Mouse (Mus musculus) splenic B cell, adult 2 months (primary cell): ENCODE measurements around the gene Rimbp2.
"Not testable (repeated sequence)": the region's sequence is repeated elsewhere in the genome, so short reads cannot be mapped to it uniquely, and the experiment has no call there.

Experiments
- DNase-seq: peaks from one replicate; pipeline ENCODE4 v3.0.0-alpha.2; 2011; ENCODE audit warnings: low read depth, low spot score
- H3K27me3 ChIP-seq: 2 replicates; pipeline ENCODE4 v1.6.1; 2012; ENCODE audit warnings: mild to moderate bottlenecking, low read length, moderate library complexity, mixed read lengths; ENCODE audit not compliant: control insufficient read depth, poor library complexity, insufficient read depth, severe bottlenecking
- H3K36me3 ChIP-seq: 2 replicates; pipeline ENCODE4 v1.6.1; 2012; ENCODE audit warnings: mild to moderate bottlenecking, low read length, moderate library complexity, mixed read lengths; ENCODE audit not compliant: control insufficient read depth, poor library complexity, insufficient read depth, severe bottlenecking

Gene Rimbp2

DNA sequence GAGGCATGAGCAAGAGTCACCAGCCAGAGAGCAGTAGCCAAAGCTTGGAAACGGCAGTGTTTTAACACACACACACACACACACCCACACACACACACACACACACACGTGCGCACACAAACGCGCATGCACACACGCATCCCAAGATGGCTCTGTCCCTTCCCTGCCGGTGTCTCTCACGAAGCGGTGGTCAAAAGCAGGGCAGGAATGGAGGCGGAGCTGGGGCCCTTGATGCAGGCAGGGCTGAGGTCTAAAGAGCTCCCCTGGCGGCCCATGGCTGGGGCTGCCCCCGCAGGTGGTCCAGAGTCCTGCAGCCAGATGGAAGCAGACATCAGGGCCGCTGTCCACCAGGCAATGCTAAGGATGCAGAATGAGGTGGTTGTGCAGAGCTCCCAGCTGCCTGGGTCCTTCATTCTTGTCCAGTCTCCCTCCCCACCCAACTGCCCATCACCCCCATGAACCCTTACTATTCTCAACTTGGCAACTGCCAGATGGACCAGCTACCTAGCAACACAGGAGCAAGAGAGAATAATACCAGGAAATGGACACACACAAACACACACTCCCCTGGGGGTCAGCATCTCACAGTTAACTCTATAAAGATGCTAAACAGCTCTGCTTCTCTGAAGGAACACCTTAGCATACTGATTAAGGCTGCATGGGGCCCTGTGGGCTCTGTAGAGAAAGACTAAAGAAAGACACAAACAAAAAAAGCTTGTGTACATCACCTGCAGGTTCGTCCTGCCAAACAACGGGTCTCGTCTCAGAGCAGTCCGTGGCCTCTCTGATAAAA, at the start of gene Rimbp2:
Gene Rimbp2 (minus strand): TSS at position 209 of the 793 bp plus-strand sequence.
- DNase-seq: no peak
- Histone ChIP-seq H3K36me3 (no peaks in the 10 kb centered on the region), H3K27me3 (no peaks in the 10 kb centered on the region)

DNA sequence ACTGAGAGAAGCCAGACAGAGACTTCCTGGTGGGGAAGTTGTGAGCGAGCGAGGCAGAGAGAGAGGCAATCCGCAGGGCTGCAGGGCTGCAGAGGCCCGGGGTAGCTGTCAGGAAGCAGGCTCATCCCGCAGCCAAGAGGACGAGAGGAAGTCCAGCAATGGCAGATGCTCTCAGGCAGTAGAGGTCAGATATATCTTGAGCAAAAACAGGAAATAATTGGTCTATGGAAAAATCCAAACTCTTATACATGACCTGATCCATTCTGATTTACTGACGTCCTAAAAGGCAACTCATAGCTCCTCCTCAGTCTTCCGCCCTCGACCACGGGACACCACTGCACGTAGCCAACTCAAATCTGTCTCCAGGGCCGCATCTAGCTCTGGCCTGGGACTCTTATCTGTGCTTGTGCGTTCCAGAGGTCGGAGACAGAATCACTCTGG, 49.3 kb upstream of the Rimbp2 start:
- Histone ChIP-seq H3K36me3 (no peaks in the 10 kb centered on the region), H3K27me3 (no peaks in the 10 kb centered on the region)
- DNase-seq: no peak

DNA sequence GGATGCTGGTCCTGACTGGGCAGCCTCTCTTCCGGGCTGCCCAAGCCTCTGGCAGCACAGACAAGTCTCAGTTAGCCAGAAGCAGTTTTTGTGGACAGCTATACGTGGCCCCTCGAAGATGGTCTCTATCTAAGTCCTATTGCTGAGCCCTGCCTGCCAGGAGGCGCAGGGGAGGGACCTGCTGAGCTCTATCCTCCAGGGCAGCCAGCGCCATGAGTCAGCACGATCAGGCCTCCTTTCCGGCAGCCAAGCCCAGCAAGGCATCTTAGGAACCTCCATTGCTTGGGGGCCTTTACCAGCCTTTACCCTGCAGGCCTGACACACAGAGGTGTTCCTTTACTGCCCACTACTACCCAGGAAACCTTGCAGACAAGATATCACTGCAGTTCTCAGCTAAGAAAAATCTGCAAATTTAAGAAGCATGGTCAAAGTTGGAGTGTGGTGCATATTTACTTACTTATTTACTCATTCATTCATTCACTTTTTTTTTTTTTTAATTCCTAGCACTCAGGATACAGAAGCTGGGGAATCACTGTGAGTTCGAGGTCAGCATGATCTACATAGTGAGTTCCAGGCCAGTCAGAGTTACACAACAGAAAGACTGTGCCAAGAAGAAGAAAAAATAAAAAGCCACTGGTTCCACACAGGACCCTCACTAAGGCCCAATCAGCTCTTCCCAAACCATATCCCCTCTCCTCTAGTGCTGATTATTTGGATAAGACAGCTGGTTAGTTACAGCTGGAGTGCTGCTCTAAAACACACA, 47.6 kb upstream of the Rimbp2 start:
- Histone ChIP-seq H3K27me3 (no peaks in the 10 kb centered on the region), H3K36me3 (no peaks in the 10 kb centered on the region)
- DNase-seq: no peak

- Histone ChIP-seq H3K36me3 (no peaks in the 10 kb centered on the region), H3K27me3 (no peaks in the 10 kb centered on the region)
- DNase-seq: no peak
Observed at GRCm38 (mm10) chr5:128987141-128987954, 34.1 kb upstream of the Rimbp2 start.

GRCm38 (mm10) chr5:128985946-128986345, 32.7 kb upstream of the Rimbp2 start:
- Histone ChIP-seq H3K27me3 (no peaks in the 10 kb centered on the region), H3K36me3 (no peaks in the 10 kb centered on the region)
- DNase-seq: no peak

- DNase-seq: no peak
- H3K27me3 ChIP-seq: no peaks in the 10 kb centered on the region
- H3K36me3 ChIP-seq: no peaks in the 10 kb centered on the region
Observed at GRCm38 (mm10) chr5:128984536-128984935, 31.2 kb upstream of the Rimbp2 start.

GRCm38 (mm10) chr5:128981607-128982006, 28.3 kb upstream of the Rimbp2 start:
- H3K27me3 ChIP-seq: no peaks in the 10 kb centered on the region
- peak; percentile 81 for DNase-seq
- H3K36me3 ChIP-seq: no peaks in the 10 kb centered on the region

DNA sequence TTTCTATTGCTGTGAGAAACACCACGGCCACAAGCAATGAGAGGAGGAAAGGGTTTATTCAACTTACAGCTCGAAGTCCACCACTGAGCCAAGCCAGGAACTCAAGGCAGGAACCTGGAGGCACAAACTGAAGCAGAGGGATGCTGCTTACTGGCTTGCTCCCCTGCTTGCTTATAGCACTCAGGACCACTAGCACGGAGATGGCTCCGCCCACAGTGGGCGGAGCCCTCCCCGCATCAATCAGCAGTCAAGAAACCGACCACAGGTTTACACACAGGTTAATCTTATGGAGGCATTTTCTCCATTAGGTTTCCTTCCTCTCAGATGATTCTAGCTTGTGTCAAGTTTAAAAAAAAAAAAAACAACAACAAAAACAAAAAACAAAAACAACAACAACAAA, 27.6 kb upstream of the Rimbp2 start:
- H3K27me3 ChIP-seq: no peaks in the 10 kb centered on the region
- no peak for DNase-seq
- no peaks in the 10 kb centered on the region for H3K36me3 ChIP-seq

DNA sequence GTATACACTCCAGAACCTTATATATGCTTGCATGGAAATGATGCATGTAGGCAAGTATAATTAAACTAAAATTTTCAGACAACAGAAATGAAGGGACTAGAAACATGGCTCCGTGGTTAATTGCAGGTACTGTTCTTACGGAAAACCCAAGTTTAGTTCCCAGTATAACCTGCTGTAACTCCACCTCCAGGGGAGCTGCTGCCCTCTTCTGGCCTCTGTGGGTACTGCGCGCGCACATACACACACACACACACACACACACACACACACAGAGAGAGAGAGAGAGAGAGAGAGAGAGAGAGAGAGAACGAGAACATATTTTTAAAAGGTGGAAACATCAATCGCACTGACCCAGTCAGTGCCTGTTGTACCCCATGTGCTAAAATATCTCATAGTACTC, 25.7 kb upstream of the Rimbp2 start:
- no peak for DNase-seq
- Histone ChIP-seq H3K36me3 (no peaks in the 10 kb centered on the region), H3K27me3 (no peaks in the 10 kb centered on the region)

DNA sequence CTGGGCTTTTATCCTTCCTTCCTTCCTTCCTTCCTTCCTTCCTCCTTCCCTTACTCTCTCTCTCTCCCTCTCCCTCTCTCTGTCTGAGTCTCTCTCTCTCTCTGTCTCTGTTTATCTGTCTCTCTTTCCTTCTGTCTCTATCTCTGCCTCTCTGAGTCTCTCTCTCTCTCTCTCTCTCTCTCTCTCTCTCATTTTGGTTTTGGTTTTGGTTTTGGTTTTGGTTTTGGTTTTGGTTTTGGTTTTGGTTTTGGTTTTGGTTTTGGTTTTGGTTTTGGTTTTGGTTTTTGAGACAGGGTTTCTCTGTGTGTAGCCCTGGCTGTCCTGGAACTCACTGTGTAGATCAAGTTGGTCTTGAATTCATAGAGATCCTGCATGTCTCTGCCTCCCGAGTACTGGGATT, 24.2 kb upstream of the Rimbp2 start:
- not testable (repeated sequence) for H3K27me3 ChIP-seq, DNase-seq, H3K36me3 ChIP-seq

DNA sequence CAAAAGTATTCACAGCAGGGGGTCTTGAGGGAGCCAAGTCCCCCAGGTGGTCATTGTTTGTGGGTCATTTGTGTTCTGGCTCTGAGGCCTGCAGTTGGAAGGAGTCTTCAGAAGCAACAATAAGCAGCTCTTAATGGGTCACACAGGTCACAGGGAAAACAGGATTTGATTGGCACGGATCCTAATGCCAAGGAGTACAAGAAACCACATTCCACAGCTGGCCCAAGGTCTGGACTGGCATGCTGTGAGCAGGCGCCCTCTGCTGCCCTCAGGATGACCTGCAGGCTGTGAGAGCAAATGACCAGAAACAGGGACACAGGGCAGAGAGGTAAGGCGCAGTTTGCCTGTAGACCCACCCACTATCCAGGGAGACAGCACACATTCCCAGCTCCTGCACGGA, 23.0 kb upstream of the Rimbp2 start:
- Histone ChIP-seq H3K36me3 (no peaks in the 10 kb centered on the region), H3K27me3 (no peaks in the 10 kb centered on the region)
- DNase-seq: no peak

- DNase-seq: peak; percentile 67
- Histone ChIP-seq H3K27me3 (no peaks in the 10 kb centered on the region), H3K36me3 (no peaks in the 10 kb centered on the region)
Observed at GRCm38 (mm10) chr5:128971298-128971697, 18.0 kb upstream of the Rimbp2 start.

DNA sequence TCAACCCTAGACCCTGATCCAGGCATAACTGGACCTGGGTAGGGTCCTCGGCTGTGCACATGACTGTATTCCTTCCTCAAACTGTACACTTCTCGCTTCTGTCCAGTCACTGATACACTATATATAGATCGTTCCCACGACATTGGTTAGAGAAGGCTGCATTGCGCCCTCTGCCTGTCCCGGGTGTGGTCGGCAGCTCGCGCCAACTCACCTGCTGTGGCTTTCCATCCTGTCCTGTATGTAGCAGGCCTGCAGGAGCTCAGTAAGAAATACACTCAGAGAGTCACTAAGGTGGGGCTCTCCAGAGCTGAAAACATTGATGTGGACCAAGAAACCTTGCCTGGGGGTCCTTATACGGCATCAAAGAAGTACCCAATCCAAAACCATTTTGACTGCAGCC, 17.6 kb upstream of the Rimbp2 start:
- no peak for DNase-seq
- Histone ChIP-seq H3K27me3 (no peaks in the 10 kb centered on the region), H3K36me3 (no peaks in the 10 kb centered on the region)

GRCm38 (mm10) chr5:128964353-128964752, 11.1 kb upstream of the Rimbp2 start:
- no peak for DNase-seq
- no peaks in the 10 kb centered on the region for H3K27me3 ChIP-seq
- no peaks in the 10 kb centered on the region for H3K36me3 ChIP-seq

GRCm38 (mm10) chr5:128958916-128959315, 5.6 kb upstream of the Rimbp2 start:
- no peak for DNase-seq
- Histone ChIP-seq H3K36me3 (no peaks in the 10 kb centered on the region), H3K27me3 (no peaks in the 10 kb centered on the region)
